Mouse (Mus musculus): Measurements from ENCODE around the gene Ephb1. TPM values are rescaled to one million over a fixed set of nuclear protein-coding genes. Genes with fewer than 3 reads are reported as not detected.

Gene Ephb1
- polyA plus RNA-seq, 1 experiment from 2014 or later = 42.3 TPM

DNA sequence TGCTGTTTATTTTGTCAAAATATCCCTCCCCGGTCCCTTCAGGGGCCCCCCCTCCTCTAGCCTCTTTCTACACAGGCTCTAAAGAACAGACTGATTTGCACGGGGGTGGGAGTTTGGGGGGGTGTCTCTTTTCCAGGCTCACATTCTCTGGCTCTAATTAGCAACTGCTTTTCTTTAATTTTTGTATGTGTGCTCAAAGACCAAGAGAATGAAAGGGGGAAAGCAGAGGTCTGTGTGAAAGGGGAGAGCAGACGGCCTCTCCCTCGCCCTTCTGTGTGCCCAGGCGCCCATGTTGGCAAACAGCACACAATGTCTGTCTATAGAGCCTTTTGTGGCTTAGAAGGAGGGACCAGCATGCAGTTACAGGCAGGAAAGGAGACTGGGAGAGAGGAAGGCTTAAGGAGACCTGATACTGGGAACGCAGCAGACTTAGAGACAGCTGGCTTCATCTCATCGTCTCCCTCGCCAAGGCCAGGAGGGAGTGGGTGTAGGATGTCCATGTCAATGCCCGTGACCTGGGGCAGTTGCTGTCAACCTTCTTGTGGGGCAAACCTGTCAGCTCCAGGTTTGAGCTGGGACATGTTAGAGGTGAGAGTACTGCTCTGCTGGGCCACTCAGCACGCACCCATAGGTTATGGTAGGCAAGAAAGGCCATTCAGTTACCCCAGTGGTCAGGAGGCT is 172.5 kb downstream of the Ephb1 start:
- no peak overlapping the region for H3K9ac ChIP-seq (replicated peaks)
- WGBS = 16% methylated on average over 10 of the region's 10 CpGs
- H3K27ac ChIP-seq (replicated peaks) = no peak overlapping the region; the same call in 1 of the 2 replicates
- no peaks in the 10 kb centered on the region for H3K9me3 ChIP-seq
- no peaks in the 10 kb centered on the region for H3K36me3 ChIP-seq
- H3K27me3 ChIP-seq = peaks cover 13% of the 10 kb centered on the region; the same call in 1 of the 2 replicates
- no peak overlapping the region for H3K4me2 ChIP-seq (replicated peaks)
- no peak overlapping the region for H3K4me3 ChIP-seq
- peak; percentile 64 for ATAC-seq (replicated peaks)
- peaks cover 36% of the 10 kb centered on the region for H3K4me1 ChIP-seq

DNA sequence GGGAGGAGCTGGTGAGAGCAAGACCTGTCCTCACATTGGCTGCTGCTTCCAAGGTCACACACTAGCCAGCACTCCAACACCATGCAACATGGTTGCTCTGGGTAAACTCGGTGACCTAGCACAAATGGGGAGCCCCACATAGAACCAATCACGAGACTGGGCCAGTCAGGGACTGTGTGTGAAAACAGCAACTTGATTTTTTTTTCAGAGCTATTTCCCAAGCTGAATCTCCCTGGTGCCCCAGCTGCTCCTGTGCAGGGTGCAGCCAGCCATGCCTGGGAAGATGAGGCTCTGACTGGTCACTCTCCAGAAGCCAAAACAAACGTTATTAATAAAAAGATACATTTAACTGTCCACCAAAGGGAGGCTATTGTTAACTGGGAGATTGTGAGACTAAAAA is 173.2 kb downstream of the Ephb1 start:
- no peak overlapping the region for H3K9ac ChIP-seq (replicated peaks)
- peaks cover 36% of the 10 kb centered on the region for H3K4me1 ChIP-seq
- peak; percentile 26 for ATAC-seq (replicated peaks)
- H3K4me2 ChIP-seq (replicated peaks) = no peak overlapping the region
- peaks cover 13% of the 10 kb centered on the region; the same call in 1 of the 2 replicates for H3K27me3 ChIP-seq
- WGBS = 14% methylated on average over 3 of the region's 3 CpGs
- H3K27ac ChIP-seq (replicated peaks) = no peak overlapping the region; the same call in 1 of the 2 replicates
- H3K9me3 ChIP-seq = no peaks in the 10 kb centered on the region
- no peaks in the 10 kb centered on the region for H3K36me3 ChIP-seq
- no peak overlapping the region for H3K4me3 ChIP-seq

DNA sequence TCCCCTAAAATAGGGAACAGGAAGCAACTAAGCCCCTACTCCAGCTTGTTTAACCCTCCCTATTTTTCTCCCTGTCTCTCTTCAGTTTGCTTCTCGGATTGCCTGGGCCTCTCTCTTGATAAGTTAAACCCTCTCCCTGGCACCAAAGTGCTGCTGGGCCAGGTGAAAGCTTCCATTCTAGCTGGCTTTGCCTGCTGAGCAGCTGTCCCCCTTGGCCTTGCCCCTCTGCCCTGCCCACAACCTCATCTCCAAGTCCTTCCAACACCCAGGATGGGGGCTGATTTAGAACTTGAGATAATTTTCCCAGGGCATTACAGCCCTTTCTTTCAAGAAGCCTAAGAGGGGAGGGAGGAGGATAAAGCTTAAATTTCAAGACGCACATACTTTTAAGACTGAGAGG is 174.0 kb downstream of the Ephb1 start:
- no peak overlapping the region for H3K9ac ChIP-seq (replicated peaks)
- H3K27me3 ChIP-seq = peaks cover 7% of the 10 kb centered on the region; the same call in 1 of the 2 replicates
- peaks cover 36% of the 10 kb centered on the region for H3K4me1 ChIP-seq
- no peaks in the 10 kb centered on the region for H3K9me3 ChIP-seq
- WGBS = 39% methylated on average over 2 of the region's 2 CpGs
- H3K4me2 ChIP-seq (replicated peaks) = no peak overlapping the region
- no peak for ATAC-seq (replicated peaks)
- H3K27ac ChIP-seq (replicated peaks) = no peak overlapping the region
- H3K36me3 ChIP-seq = no peaks in the 10 kb centered on the region
- H3K4me3 ChIP-seq = no peak overlapping the region

DNA sequence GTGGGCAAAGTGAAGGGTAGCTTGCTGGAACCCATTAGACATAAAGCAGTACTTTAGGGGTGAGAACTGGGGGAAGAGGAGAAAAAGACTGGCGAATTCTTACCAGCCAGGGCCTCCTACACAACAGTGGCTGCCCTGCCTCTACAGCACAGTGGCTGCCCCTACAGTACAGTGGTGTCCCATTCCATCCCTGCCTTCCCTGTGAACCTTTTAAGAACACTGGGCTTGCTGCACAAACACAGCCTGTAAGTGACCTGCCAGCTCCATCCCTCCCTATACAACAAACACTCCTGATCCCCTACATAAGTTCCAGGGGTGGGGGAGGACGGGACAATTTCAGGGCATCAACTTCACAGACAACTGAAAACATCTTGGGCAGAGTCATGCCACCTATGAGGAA is 174.4 kb downstream of the Ephb1 start:
- Histone ChIP-seq H3K27me3 (peaks cover 7% of the 10 kb centered on the region; the same call in 1 of the 2 replicates), H3K36me3 (no peaks in the 10 kb centered on the region), H3K9me3 (no peaks in the 10 kb centered on the region), H3K4me2 (replicated peaks) (no peak overlapping the region), H3K4me1 (peaks cover 36% of the 10 kb centered on the region), H3K27ac (replicated peaks) (no peak overlapping the region), H3K4me3 (no peak overlapping the region), H3K9ac (replicated peaks) (no peak overlapping the region)
- WGBS = 81% methylated on average over 2 of the region's 2 CpGs
- ATAC-seq (replicated peaks) = no peak

DNA sequence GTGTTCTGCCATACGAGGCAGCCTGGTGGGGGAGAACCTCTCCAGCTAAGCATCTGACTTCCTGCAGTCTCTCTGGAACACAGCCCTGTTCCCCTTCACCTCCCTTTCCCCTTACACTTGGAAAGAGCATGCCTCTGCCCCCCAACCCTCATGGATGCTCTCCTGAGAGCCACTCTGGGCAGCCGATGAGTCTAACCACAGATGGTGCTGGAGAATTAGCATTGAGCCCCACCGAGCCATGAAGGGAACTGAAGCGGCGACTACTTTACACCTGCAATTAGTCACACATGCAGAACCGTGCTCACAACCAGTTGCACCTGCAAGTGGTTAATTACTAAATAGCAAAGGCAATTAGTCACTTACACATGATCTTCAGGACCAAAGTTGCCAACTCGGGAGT is 184.8 kb downstream of the Ephb1 start:
- Histone ChIP-seq H3K27ac (replicated peaks) (no peak overlapping the region), H3K9ac (replicated peaks) (no peak overlapping the region), H3K27me3 (no peaks in the 10 kb centered on the region), H3K36me3 (no peaks in the 10 kb centered on the region), H3K4me2 (replicated peaks) (no peak overlapping the region), H3K4me3 (no peak overlapping the region), H3K4me1 (no peaks in the 10 kb centered on the region), H3K9me3 (no peaks in the 10 kb centered on the region)
- ATAC-seq (replicated peaks) = no peak
- 50% methylated on average over 7 of the region's 7 CpGs for WGBS

DNA sequence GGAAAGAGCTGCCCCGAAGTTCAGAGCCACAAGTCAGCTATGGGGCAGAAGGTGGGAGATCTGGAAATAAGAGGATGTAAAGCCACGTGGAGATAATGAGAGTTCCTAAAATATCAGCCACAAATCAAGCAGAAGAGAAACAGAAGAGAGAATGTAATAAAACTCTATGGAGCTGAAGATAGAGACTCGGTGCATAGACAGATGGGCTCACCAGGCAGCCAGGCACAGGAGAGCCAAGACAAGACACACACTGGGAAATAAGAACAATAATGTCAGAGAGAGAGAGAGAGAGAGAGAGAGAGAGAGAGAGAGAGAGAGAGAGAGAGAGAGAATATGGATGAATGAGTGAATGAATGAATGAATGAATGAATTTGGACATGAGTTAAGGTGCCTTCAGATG is 198.6 kb downstream of the Ephb1 start:
- no peak overlapping the region for H3K27ac ChIP-seq (replicated peaks)
- WGBS = 82% methylated on average over 3 of the region's 3 CpGs
- H3K4me2 ChIP-seq (replicated peaks) = no peak overlapping the region
- H3K4me3 ChIP-seq = no peak overlapping the region
- no peak overlapping the region for H3K9ac ChIP-seq (replicated peaks)
- no peaks in the 10 kb centered on the region for H3K36me3 ChIP-seq
- no peak for ATAC-seq (replicated peaks)
- H3K27me3 ChIP-seq = no peaks in the 10 kb centered on the region
- no peaks in the 10 kb centered on the region for H3K9me3 ChIP-seq
- no peaks in the 10 kb centered on the region for H3K4me1 ChIP-seq

DNA sequence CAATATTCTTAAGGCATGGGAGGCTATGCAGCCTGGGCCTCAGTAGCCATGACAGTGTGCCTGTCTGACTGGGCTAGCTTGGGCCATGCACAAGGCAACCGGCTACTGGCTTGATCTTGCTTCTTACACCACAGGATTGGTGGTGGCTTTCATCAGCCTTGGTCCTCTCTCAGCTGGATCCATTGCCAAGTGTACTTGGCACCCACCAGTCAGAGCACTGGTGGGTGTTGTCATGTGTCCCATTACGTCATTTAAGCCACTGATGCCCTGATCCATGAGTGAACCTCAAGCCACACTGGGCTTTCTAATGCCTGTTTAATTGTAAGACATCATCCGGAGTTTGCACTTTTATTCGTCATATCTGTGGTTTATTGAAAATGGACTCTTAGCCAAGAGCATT is 215.3 kb downstream of the Ephb1 start:
- H3K36me3 ChIP-seq = no peaks in the 10 kb centered on the region
- 89% methylated on average over 4 of the region's 4 CpGs for WGBS
- H3K4me2 ChIP-seq (replicated peaks) = no peak overlapping the region
- peak overlapping the region; percentile 43 for H3K27ac ChIP-seq (replicated peaks)
- H3K4me1 ChIP-seq = peaks cover 9% of the 10 kb centered on the region
- H3K9me3 ChIP-seq = no peaks in the 10 kb centered on the region
- H3K27me3 ChIP-seq = no peaks in the 10 kb centered on the region
- H3K4me3 ChIP-seq = no peak overlapping the region
- H3K9ac ChIP-seq (replicated peaks) = no peak overlapping the region
- no peak for ATAC-seq (replicated peaks)

DNA sequence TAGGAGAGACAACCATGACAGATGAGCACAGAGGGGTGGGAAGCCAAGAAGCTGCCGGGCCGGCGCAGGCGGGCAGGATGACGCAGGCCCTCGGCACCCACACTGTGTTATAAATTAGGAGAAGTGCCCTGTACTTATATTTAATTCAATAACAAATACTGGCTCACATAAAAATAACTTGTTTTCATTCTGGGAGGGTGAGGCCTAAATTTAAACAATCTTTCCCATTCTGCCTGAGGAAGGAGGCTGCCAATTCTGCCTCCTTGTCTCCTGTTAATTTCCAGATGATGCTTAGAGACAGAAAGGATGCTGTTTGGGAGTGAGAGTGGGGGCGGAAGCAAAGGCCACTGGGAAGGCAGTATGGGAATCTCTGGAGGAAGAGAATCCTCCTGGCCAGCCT is 215.8 kb downstream of the Ephb1 start:
- H3K36me3 ChIP-seq = no peaks in the 10 kb centered on the region
- H3K9ac ChIP-seq (replicated peaks) = no peak overlapping the region
- WGBS = 68% methylated on average over 7 of the region's 7 CpGs
- no peak overlapping the region for H3K4me2 ChIP-seq (replicated peaks)
- H3K4me1 ChIP-seq = peaks cover 9% of the 10 kb centered on the region
- H3K4me3 ChIP-seq = no peak overlapping the region
- no peaks in the 10 kb centered on the region for H3K27me3 ChIP-seq
- peak overlapping the region; percentile 43 for H3K27ac ChIP-seq (replicated peaks)
- H3K9me3 ChIP-seq = no peaks in the 10 kb centered on the region
- ATAC-seq (replicated peaks) = no peak

DNA sequence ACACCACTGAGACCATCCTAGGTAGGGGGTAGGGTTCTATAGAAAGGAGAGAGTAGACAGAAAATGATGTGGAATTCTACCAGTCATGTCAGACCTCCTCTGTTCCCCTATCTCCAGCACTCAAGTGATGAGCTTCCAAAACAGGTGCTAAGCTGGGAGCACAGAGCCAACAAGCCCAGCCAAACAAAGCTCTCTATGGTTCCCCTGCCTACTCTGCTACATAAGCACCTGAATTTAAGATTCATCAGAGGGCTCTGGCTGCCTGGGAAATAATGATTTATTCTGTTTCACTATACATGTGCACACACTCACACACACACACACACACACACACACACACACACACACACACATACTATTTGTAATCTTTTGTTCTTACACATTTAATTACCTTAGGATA is 216.3 kb downstream of the Ephb1 start:
- Histone ChIP-seq H3K4me2 (replicated peaks) (no peak overlapping the region), H3K36me3 (no peaks in the 10 kb centered on the region), H3K27me3 (no peaks in the 10 kb centered on the region), H3K27ac (replicated peaks) (no peak overlapping the region), H3K4me3 (no peak overlapping the region), H3K9ac (replicated peaks) (no peak overlapping the region), H3K4me1 (peaks cover 9% of the 10 kb centered on the region), H3K9me3 (no peaks in the 10 kb centered on the region)
- no peak for ATAC-seq (replicated peaks)

DNA sequence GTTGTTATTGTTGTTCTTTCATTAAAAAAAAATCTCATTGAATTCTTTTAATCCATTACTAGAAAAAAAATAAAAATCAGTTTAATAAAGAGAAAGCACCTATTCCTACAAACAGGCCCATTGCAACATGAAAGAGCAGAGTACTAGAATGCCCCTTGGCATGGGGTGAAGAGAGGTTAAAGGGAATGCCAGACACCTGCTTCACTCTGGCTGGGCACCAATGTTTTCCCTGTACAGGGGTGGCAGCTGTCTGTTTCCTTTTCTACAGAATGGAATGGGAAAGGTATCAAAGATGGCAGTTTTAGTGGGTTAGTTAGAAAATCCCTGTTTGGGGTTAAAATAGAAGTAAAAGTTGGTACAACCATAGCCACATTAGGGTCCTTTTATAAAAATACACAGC is 224.0 kb downstream of the Ephb1 start:
- no peaks in the 10 kb centered on the region for H3K27me3 ChIP-seq
- no peak overlapping the region for H3K4me2 ChIP-seq (replicated peaks)
- no peak overlapping the region for H3K4me3 ChIP-seq
- H3K36me3 ChIP-seq = no peaks in the 10 kb centered on the region
- no peaks in the 10 kb centered on the region for H3K9me3 ChIP-seq
- H3K4me1 ChIP-seq = peaks cover 10% of the 10 kb centered on the region
- no peak overlapping the region for H3K9ac ChIP-seq (replicated peaks)
- no peak for ATAC-seq (replicated peaks)
- H3K27ac ChIP-seq (replicated peaks) = no peak overlapping the region

DNA sequence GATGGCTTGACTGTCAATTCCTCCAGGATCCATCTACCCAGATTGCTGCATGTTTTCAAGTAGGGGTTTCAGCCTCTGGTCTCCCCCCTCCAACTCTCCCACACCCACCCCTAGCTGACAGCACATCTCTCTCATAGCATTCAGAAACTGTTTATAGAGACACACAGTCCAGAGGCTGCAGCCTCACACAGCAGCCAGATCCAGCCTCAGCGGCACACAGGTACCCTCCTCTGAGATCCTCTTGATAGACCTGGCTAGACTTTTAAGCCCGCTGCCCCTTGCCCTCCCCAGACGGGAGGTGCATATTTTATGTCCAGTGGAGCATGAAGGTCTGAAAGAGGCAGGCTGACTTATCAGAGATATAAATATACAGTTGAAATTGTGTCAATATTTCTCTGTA is 228.0 kb downstream of the Ephb1 start:
- no peak overlapping the region for H3K27ac ChIP-seq (replicated peaks)
- no peak overlapping the region for H3K9ac ChIP-seq (replicated peaks)
- H3K4me1 ChIP-seq = peaks cover 17% of the 10 kb centered on the region
- H3K4me2 ChIP-seq (replicated peaks) = no peak overlapping the region
- no peaks in the 10 kb centered on the region for H3K36me3 ChIP-seq
- WGBS = 44% methylated on average over 3 of the region's 3 CpGs
- H3K27me3 ChIP-seq = no peaks in the 10 kb centered on the region
- H3K4me3 ChIP-seq = no peak overlapping the region
- H3K9me3 ChIP-seq = no peaks in the 10 kb centered on the region
- ATAC-seq (replicated peaks) = no peak

DNA sequence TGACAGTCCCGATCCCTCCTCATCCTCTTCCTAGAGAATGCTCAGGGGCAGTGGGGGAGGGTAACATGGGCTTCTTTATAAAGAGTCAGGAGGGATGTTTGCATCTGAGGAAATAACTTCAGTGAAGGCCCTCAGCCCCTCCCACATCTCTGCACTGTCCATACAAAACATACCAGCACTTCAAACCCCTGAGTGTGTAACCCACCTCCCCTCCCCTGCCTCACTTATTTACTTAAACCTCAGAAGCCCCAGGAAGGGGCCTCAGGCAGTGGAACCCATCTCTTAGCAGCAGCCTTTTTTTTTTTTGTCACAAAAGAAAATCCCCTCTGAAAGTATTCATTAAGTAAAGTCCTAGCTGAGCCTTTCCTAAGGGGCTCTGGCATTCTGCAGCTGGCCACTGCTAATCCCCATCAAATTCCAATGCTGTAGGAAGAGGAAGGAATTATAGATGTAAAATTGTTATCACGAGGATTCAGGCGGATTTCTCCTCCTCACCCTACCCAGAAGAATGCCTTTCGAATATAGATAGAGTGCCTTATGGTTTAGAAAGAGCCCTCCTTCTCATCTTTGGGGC is 231.5 kb downstream of the Ephb1 start:
- H3K27ac ChIP-seq (replicated peaks) = no peak overlapping the region
- no peak overlapping the region for H3K4me3 ChIP-seq
- ATAC-seq (replicated peaks) = no peak
- H3K36me3 ChIP-seq = no peaks in the 10 kb centered on the region
- no peak overlapping the region for H3K9ac ChIP-seq (replicated peaks)
- WGBS = 6% methylated on average over 4 of the region's 4 CpGs
- H3K4me1 ChIP-seq = peaks cover 17% of the 10 kb centered on the region
- H3K9me3 ChIP-seq = no peaks in the 10 kb centered on the region
- no peaks in the 10 kb centered on the region for H3K27me3 ChIP-seq
- H3K4me2 ChIP-seq (replicated peaks) = no peak overlapping the region

DNA sequence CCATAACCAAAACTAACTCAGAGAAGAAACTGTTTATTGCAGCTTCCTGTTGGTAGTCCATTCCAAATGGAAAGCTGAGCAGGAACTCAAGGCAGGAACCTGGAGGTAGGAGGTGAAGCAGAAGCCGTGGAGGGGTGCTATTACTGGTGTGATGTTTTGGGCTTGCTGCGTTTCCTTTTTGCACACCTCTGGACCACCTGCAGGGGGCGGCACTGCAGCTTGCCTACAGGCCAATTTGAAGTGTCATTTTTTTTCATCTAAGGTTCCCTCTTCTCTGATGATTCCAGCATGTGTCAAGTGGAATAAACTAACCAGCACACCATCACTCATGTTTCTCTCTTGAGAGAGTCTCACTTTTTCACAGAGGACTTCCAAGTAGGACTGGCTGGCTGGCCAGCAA is 235.1 kb downstream of the Ephb1 start:
- Histone ChIP-seq H3K36me3 (no peaks in the 10 kb centered on the region), H3K9ac (replicated peaks) (no peak overlapping the region), H3K4me2 (replicated peaks) (no peak overlapping the region), H3K27me3 (no peaks in the 10 kb centered on the region), H3K4me1 (peaks cover 3% of the 10 kb centered on the region; the same call in 1 of the 2 replicates), H3K9me3 (no peaks in the 10 kb centered on the region), H3K4me3 (no peak overlapping the region), H3K27ac (replicated peaks) (no peak overlapping the region)
- no peak for ATAC-seq (replicated peaks)
- 83% methylated on average over 3 of the region's 3 CpGs for WGBS

All from forebrain, embryonic 15.5 days (tissue).